Mouse (Mus musculus) kidney, postnatal 0 days (tissue): ENCODE measurements at regions not wholly inside any gene's neighbourhood (a gene's known extent, or its start where the extent isn't known, plus 50 kb on each side); places are given as distances from the start of the nearest gene placed in this dataset.

Experiments used
- ATAC-seq: fragments of 200-750 bp; cut with Nextera tagmentation; replicated peaks from 2 replicates; pipeline ENCODE4 v1.8.0; 2017; ENCODE audit warnings: low read depth, moderate number of reproducible peaks, moderate TSS enrichment, moderate library complexity; ENCODE audit not compliant: low FRiP score
- DNase-seq: peaks from one replicate; pipeline ENCODE4 v3.0.0-alpha.2; 2016; ENCODE audit warnings: low spot score
- H3K27ac ChIP-seq: fragments of 300-500 bp; sonication (generic); 2 replicates; pipeline ENCODE4 v1.5.1; 2014; ENCODE audit warnings: mild to moderate bottlenecking
- H3K27me3 ChIP-seq: fragments of 300-500 bp; sonication (generic); 2 replicates; pipeline ENCODE4 v1.6.1; 2014; ENCODE audit warnings: low read length, mixed read lengths; ENCODE audit not compliant: insufficient read depth
- H3K36me3 ChIP-seq: fragments of 300-500 bp; sonication (generic); 2 replicates; pipeline ENCODE4 v1.6.1; 2014; ENCODE audit warnings: low read length, mixed read lengths; ENCODE audit not compliant: insufficient read depth
- H3K4me1 ChIP-seq: fragments of 300-500 bp; sonication (generic); replicated peaks from 2 replicates; pipeline ENCODE4 v1.6.1; 2014; ENCODE audit warnings: antibody characterized with exemption, low read length, mixed read lengths; ENCODE audit not compliant: insufficient read depth
- H3K4me2 ChIP-seq: fragments of 300-500 bp; sonication (generic); 2 replicates; pipeline ENCODE4 v1.6.1; 2014; ENCODE audit warnings: mild to moderate bottlenecking, low read length, moderate library complexity, mixed read lengths
- H3K4me3 ChIP-seq: fragments of 300-500 bp; sonication (generic); replicated peaks from 2 replicates; pipeline ENCODE4 v1.5.1; 2014; ENCODE audit warnings: low read depth, low read length
- H3K9ac ChIP-seq: fragments of 300-500 bp; sonication (generic); 2 replicates; pipeline ENCODE4 v1.6.1; 2014; ENCODE audit warnings: low read depth, low read length
- H3K9me3 ChIP-seq: fragments of 300-500 bp; sonication (generic); replicated peaks from 2 replicates; pipeline ENCODE4 v1.6.1; 2016; ENCODE audit warnings: low read length, inconsistent platforms, mixed read lengths
- CTCF ChIP-seq: IDR thresholded peaks from 2 replicates; pipeline ENCODE4 v1.5.1; 2016; ENCODE audit warnings: antibody characterized with exemption, low read depth, mild to moderate bottlenecking, moderate library complexity
- WGBS: fragments of 180-500 bp; shearing (Covaris S2); extraction: QIAGEN DNeasy Blood & Tissue Kit; methylation state at CpG from one replicate; pipeline ENCODE4 v1.1.7; 2014; 5-methylcytosine and 5-hydroxymethylcytosine counted together

- Histone ChIP-seq H3K4me3 (no peak overlapping the region), H3K27ac (no peak overlapping the region), H3K4me1 (no peaks in the 10 kb centered on the region), H3K27me3 (no peaks in the 10 kb centered on the region), H3K36me3 (no peaks in the 10 kb centered on the region), H3K4me2 (no peak overlapping the region), H3K9me3 (no peaks in the 10 kb centered on the region), H3K9ac (no peak overlapping the region)
- TF ChIP-seq CTCF: no peak
- ATAC-seq: no peak
- 68% methylated on average over 6 of the region's 6 CpGs for WGBS
- DNase-seq: no peak
Measured at GRCm38 (mm10) chr4:31853851-31854250, 110.0 kb upstream of the Map3k7 start.

- Histone ChIP-seq H3K9ac (no peak overlapping the region), H3K27me3 (no peaks in the 10 kb centered on the region), H3K4me2 (no peak overlapping the region), H3K4me1 (no peaks in the 10 kb centered on the region), H3K4me3 (no peak overlapping the region), H3K36me3 (no peaks in the 10 kb centered on the region), H3K9me3 (no peaks in the 10 kb centered on the region), H3K27ac (no peak overlapping the region)
- WGBS: 93% methylated on average over 2 of the region's 2 CpGs
- DNase-seq (no peak), ATAC-seq (no peak)
- TF ChIP-seq CTCF: no peak
Measured at GRCm38 (mm10) chr4:31860389-31860788, 103.5 kb upstream of the Map3k7 start.

- H3K27me3 ChIP-seq: no peaks in the 10 kb centered on the region
- H3K27ac ChIP-seq: no peak overlapping the region
- H3K4me3 ChIP-seq: no peak overlapping the region
- no peaks in the 10 kb centered on the region for H3K9me3 ChIP-seq
- H3K4me1 ChIP-seq: no peaks in the 10 kb centered on the region
- H3K4me2 ChIP-seq: no peak overlapping the region
- no peak for DNase-seq
- H3K9ac ChIP-seq: no peak overlapping the region
- H3K36me3 ChIP-seq: no peaks in the 10 kb centered on the region
- no peak for TF ChIP-seq CTCF
- WGBS: 57% methylated on average over 3 of the region's 3 CpGs
- ATAC-seq: no peak
Measured at GRCm38 (mm10) chr4:31861172-31861571, 102.7 kb upstream of the Map3k7 start.

DNA sequence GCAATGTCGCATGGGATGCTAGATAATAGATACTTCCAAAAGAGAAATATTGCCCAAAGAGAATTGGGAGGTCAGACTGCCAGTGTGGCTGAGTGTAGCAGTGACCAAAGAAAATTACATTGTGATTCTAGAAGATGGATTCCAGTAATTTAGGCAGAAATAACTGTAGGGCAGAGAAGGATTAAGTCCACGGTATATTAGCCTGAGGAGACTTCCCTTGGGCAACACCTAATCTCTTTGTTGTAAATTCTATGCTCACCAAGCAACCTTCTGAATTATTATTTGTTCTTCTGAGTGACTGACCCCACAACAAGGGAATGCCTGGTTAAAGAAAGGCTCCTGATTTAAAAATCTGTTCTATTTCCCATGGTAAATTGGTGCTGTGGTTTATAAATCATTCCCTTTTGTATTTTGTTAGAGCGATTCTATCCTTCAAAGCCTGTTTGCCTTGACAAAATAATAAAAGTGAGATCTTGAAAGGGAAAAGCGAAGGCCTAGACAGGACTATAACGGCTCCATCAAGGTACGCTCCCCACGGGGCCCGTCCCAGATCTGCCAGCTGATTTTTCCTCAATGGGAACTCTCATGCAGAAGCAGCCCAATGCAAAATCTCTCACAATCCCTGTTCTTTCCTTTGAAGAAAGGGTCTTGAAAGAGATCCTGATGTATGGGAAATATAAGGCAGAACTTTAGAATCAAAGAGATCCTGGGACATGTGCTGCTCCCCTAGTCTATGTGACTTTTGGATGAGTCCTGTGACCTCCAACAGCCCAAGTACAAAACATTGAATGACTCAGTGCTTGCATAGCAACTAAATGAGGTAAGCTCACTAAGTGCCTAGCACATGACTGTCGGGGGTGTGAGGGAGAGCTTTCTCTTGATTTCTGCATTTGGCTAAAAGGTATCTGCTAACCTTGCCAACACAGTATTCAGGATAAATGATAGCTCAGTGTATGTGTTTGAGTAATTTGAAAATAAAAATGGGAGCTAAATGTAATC lies 90.6 kb upstream of the Map3k7 start:
- WGBS: 68% methylated on average over 9 of the region's 9 CpGs
- H3K27me3 ChIP-seq: no peaks in the 10 kb centered on the region
- DNase-seq (no peak), ATAC-seq (no peak)
- H3K4me1 ChIP-seq: no peaks in the 10 kb centered on the region
- H3K27ac ChIP-seq: no peak overlapping the region
- no peak overlapping the region for H3K4me3 ChIP-seq
- no peak overlapping the region for H3K4me2 ChIP-seq
- no peaks in the 10 kb centered on the region for H3K36me3 ChIP-seq
- no peak overlapping the region for H3K9ac ChIP-seq
- no peaks in the 10 kb centered on the region for H3K9me3 ChIP-seq
- TF ChIP-seq CTCF: no peak

DNA sequence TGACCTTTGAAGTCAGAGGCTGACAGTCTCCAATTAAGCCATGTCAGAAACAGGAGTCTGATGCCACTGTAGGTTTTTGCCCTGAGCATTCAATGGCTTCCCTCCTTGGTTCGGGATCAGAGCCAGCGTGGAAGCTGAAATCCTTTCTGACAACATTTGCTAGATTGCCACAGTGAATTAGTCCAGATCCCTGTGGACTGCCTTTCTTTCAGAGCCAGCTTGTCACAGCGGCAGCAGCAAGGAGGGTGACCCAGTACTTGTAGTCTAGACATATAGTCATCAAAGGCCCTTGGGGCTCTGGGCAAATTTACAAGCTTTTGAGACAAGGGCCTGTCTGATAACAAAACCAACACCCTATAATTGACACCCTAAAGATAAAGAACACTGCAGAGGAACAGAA lies 86.5 kb upstream of the Map3k7 start:
- Histone ChIP-seq H3K4me2 (no peak overlapping the region), H3K4me3 (no peak overlapping the region), H3K27ac (no peak overlapping the region), H3K9ac (no peak overlapping the region), H3K4me1 (no peaks in the 10 kb centered on the region), H3K9me3 (no peaks in the 10 kb centered on the region), H3K36me3 (no peaks in the 10 kb centered on the region), H3K27me3 (no peaks in the 10 kb centered on the region)
- no peak for TF ChIP-seq CTCF
- 66% methylated on average over 3 of the region's 3 CpGs for WGBS
- ATAC-seq: no peak
- no peak for DNase-seq

DNA sequence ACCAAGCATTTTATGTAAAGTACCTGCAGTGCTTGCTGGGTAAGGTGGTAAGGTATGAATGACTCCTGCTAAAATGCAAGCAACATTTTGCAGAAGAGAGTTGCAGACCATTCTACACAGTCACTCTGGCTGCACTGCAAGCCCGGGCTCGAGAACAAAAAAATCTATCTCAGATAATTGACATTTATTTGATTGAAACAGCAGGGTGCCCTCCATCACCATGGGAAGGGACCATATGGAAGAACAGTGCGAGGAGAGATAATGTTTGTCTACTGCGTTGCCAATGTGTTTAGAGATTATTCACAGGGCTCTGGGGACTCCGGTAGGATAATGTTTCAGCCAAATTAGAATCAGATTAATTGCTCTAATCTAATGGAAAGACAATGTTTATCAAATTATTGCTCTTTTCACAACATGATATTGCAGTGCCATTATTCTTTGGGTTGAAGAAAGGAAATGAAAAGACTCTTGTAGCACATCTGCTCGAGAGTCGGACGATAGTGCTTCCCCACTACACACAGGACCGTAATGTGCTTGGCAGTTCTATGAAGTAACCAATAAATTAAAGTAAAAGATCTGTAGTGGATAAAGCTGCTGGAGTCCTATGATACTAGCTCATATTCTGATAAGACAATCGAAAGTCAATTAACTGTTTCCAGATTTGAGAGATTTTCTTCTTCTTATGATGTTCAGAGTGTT lies 85.3 kb upstream of the Map3k7 start:
- Histone ChIP-seq H3K4me1 (no peaks in the 10 kb centered on the region), H3K4me2 (no peak overlapping the region)
- WGBS: 63% methylated on average over 10 of the region's 10 CpGs

More for the DNA sequence above, 85.3 kb upstream of the Map3k7 start:
- Histone ChIP-seq H3K36me3 (no peaks in the 10 kb centered on the region), H3K9ac (no peak overlapping the region), H3K9me3 (no peaks in the 10 kb centered on the region), H3K27me3 (no peaks in the 10 kb centered on the region), H3K4me3 (no peak overlapping the region), H3K27ac (no peak overlapping the region)
- DNase-seq (no peak), ATAC-seq (no peak)
- TF ChIP-seq CTCF: no peak
